Mouse (Mus musculus) stomach, embryonic 14.5 days (tissue): ENCODE measurements at regions not wholly inside any gene's neighbourhood (a gene's known extent, or its start where the extent isn't known, plus 50 kb on each side); places are given as distances from the start of the nearest gene placed in this dataset.

Experiments used
- ATAC-seq: fragments of 200-750 bp; cut with Nextera tagmentation; 2 replicates; pipeline ENCODE4 v1.8.0; 2017; ENCODE audit warnings: low read depth, moderate TSS enrichment; ENCODE audit not compliant: insufficient number of reproducible peaks, insufficient read depth, low FRiP score
- H3K27ac ChIP-seq: fragments of 300-500 bp; sonication (generic); 2 replicates; pipeline ENCODE4 v1.5.1; 2014; ENCODE audit warnings: mild to moderate bottlenecking, low read length, moderate library complexity, mixed read lengths
- H3K27me3 ChIP-seq: fragments of 300-500 bp; sonication (generic); 2 replicates; pipeline ENCODE4 v1.6.1; 2014; ENCODE audit warnings: low read length, control low read depth, mixed read lengths; ENCODE audit not compliant: control insufficient read depth, insufficient read depth
- H3K36me3 ChIP-seq: fragments of 300-500 bp; sonication (generic); 2 replicates; pipeline ENCODE4 v1.6.1; 2014; ENCODE audit warnings: mild to moderate bottlenecking, control low read depth, low read length, moderate library complexity, mixed read lengths; ENCODE audit not compliant: control insufficient read depth, insufficient read depth
- H3K4me1 ChIP-seq: fragments of 300-500 bp; sonication (generic); 2 replicates; pipeline ENCODE4 v1.6.1; 2014; ENCODE audit warnings: low read length, control low read depth, mixed read lengths; ENCODE audit not compliant: control insufficient read depth, insufficient read depth
- H3K4me2 ChIP-seq: fragments of 300-500 bp; sonication (generic); replicated peaks from 2 replicates; pipeline ENCODE4 v1.6.1; 2014; ENCODE audit warnings: low read depth, low read length, control low read depth
- H3K4me3 ChIP-seq: fragments of 300-500 bp; sonication (generic); 2 replicates; pipeline ENCODE4 v1.5.1; 2014; ENCODE audit warnings: low read depth, low read length, control low read depth
- H3K9ac ChIP-seq: fragments of 300-500 bp; sonication (generic); replicated peaks from 2 replicates; pipeline ENCODE4 v1.6.1; 2014; ENCODE audit warnings: low read depth, mild to moderate bottlenecking, control low read depth, low read length, moderate library complexity, mixed read lengths
- H3K9me3 ChIP-seq: fragments of 300-500 bp; sonication (generic); 2 replicates; pipeline ENCODE4 v1.6.1; 2016; ENCODE audit warnings: low read depth, low read length, control low read depth; ENCODE audit not compliant: control insufficient read depth
- WGBS: fragments of 180-500 bp; shearing (Covaris S2); extraction: QIAGEN DNeasy Blood & Tissue Kit; methylation state at CpG from one replicate; pipeline ENCODE4 v1.1.7; 2014; 5-methylcytosine and 5-hydroxymethylcytosine counted together

DNA sequence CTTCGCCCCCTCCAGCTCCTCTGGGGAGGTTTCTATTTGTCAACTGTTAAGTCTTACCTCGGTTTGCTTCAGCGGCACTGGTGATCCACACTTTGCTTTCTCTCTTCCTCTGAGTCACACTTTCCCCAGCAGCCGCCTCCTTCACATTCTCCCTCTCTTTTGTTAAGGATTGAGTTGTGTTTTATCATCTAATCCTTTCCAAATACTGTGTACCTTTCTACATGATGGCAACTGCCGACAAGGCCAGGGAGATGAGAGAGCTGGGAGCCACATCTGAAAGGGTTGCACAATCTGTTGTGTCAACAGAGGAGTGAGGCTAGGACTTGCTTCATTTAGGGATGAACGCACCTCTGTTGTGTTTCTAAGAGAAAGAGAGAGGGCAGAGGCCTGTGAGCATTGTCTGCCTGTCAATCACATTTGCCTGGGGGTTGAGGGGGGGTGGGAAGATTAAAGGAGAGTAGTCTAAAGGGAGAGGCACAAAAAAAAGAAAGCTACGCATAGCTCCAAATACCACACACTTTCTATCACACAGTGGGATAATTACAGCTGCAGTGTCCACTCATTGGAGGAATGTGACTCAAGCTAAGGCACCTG, 369.1 kb upstream of the Adamts16 start:
- no peaks in the 10 kb centered on the region for H3K36me3 ChIP-seq
- H3K9ac ChIP-seq, result no peak overlapping the region
- H3K9me3 ChIP-seq, result no peaks in the 10 kb centered on the region
- no peak overlapping the region for H3K27ac ChIP-seq
- peak; percentile 79; the same call in 1 of the 2 replicates for ATAC-seq
- no peak overlapping the region for H3K4me2 ChIP-seq
- 47% methylated on average over 7 of the region's 7 CpGs for WGBS
- no peaks in the 10 kb centered on the region for H3K4me1 ChIP-seq
- H3K4me3 ChIP-seq, result no peak overlapping the region
- H3K27me3 ChIP-seq, result no peaks in the 10 kb centered on the region

DNA sequence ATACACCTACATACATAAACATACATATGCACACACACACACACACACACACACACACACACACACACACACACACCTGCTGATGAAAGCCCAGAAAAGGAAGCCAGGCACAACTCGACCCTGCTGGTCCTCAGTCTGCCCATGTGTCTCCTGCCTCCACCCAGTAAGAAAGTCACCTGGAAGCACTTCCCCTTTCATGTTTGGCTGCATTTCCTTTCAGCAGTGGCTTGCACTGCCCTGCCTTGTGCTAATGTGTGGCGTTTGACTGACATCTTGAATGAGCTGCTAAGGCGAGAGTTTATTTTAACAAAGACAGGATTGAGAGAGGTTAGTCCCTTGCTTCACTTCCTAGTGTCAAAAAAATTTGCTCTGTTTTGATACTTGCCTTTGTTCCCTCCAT, 364.1 kb upstream of the Adamts16 start:
- 25% methylated on average over 3 of the region's 3 CpGs for WGBS
- ATAC-seq, result no peak

DNA sequence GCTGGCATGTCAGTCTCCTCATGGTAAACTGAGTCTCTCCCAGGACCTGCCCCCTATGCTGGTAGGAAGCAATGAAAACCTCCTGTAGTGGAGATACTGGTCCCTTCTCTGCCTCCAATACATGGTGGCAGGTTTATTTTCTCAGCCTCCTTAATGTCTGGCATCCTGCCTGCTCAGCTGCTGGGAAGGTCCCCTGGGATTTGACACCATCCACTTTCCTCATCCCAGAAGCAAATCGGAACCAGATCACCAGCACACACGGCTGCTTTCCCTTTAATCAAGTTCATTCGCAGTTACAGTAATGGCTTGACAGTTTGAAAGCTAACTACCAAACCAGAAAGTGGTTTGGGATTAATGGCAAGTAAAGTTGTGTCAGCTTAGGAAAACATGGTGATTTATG, 359.0 kb upstream of the Adamts16 start:
- Histone ChIP-seq H3K36me3 (no peaks in the 10 kb centered on the region), H3K27ac (no peak overlapping the region), H3K4me1 (no peaks in the 10 kb centered on the region), H3K4me2 (no peak overlapping the region), H3K9me3 (no peaks in the 10 kb centered on the region), H3K9ac (no peak overlapping the region), H3K4me3 (no peak overlapping the region), H3K27me3 (no peaks in the 10 kb centered on the region)
- ATAC-seq, result no peak
- WGBS, result 39% methylated on average over 3 of the region's 3 CpGs

More for the DNA sequence above, 364.1 kb upstream of the Adamts16 start:
- no peaks in the 10 kb centered on the region for H3K36me3 ChIP-seq
- H3K27me3 ChIP-seq, result no peaks in the 10 kb centered on the region
- no peak overlapping the region for H3K27ac ChIP-seq
- H3K9ac ChIP-seq, result no peak overlapping the region
- no peaks in the 10 kb centered on the region for H3K4me1 ChIP-seq
- H3K4me3 ChIP-seq, result no peak overlapping the region
- H3K4me2 ChIP-seq, result no peak overlapping the region
- H3K9me3 ChIP-seq, result no peaks in the 10 kb centered on the region

DNA sequence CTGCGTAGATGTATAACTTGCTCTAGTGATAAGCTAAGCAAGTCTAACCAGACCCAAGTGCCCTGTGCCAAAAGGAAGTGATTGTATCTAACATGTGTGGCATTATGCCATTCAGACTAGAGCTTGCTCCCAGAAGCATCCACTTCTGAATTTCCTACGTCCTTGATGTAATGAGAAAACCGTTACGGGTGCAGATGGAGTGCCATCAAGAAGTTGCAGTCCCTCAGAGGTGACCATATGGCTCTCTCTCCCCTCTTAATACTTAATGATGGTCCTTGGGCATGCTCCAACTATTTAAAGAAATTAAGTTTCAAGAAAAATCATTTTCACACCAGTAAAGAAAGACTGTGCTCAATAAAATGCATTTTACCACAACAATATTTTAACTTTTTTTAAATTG, 354.1 kb upstream of the Adamts16 start:
- ATAC-seq, result no peak
- WGBS, result 83% methylated on average over 4 of the region's 4 CpGs

DNA sequence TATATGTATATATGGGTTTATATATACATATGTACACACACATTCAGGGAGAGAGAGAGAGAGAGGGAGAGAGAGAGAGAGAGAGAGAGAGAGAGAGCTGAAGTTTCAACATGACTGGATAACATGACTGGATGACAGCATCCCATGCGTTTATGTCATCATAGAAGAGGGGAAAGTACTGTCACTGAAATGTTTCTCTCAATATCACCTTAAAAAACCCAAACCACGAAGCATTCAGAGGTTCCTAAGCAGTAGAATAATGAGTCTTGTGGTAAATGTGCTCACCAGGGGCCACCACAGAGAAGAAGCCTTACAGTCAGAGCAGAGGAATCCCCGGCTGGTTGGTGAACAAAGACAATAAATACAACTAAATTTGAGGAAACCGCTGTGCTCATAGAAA, 342.9 kb upstream of the Adamts16 start:
- Histone ChIP-seq H3K4me3 (no peak overlapping the region), H3K27ac (no peak overlapping the region), H3K4me1 (no peaks in the 10 kb centered on the region), H3K9ac (no peak overlapping the region), H3K9me3 (no peaks in the 10 kb centered on the region), H3K4me2 (no peak overlapping the region), H3K27me3 (no peaks in the 10 kb centered on the region), H3K36me3 (no peaks in the 10 kb centered on the region)
- 74% methylated on average over 4 of the region's 4 CpGs for WGBS
- ATAC-seq, result no peak

More for the DNA sequence above, 354.1 kb upstream of the Adamts16 start:
- Histone ChIP-seq H3K4me2 (no peak overlapping the region), H3K4me3 (no peak overlapping the region), H3K36me3 (no peaks in the 10 kb centered on the region), H3K27ac (no peak overlapping the region), H3K4me1 (no peaks in the 10 kb centered on the region), H3K27me3 (no peaks in the 10 kb centered on the region), H3K9me3 (no peaks in the 10 kb centered on the region), H3K9ac (no peak overlapping the region)

DNA sequence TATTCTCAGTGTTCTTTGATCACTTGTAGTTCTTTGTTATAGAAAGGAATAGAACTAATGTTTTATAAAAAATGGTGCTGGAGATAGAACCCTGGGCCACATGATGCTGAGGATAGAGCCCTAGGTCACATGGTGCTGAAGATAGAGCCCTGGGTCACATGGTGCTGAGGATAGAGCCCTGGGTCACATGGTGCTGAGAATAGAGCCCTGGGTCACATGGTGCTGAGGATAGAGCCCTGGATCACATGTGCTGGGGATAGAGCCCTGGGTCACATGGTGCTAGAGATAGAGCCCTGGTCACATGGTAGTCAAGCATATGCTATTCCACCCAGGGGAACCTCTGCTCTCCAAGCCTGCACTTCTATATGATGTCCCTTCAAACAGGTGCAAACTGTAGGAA, 337.5 kb upstream of the Adamts16 start:
- no peaks in the 10 kb centered on the region for H3K4me1 ChIP-seq
- H3K27me3 ChIP-seq, result no peaks in the 10 kb centered on the region
- H3K4me3 ChIP-seq, result no peak overlapping the region
- ATAC-seq, result no peak
- no peak overlapping the region for H3K27ac ChIP-seq
- H3K36me3 ChIP-seq, result no peaks in the 10 kb centered on the region
- no peak overlapping the region for H3K4me2 ChIP-seq
- H3K9me3 ChIP-seq, result no peaks in the 10 kb centered on the region
- H3K9ac ChIP-seq, result no peak overlapping the region

DNA sequence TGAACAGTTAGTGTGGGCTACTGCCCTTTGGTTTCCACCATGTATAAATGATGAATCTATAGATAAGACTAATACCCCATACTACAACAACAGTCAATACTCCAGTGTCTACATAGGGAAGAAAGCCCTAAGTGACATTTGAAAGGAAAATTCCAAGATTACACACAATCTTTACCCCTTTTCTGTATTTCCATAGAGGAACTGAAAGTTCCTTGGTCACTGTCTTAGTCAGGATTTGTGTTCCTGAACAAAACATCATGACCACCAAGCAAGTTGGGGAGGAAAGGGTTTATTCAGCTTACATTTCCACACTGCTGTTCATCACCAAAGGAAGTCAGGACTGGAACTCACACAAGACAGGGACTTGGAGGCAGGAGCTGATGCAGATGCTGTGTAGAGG, 332.7 kb upstream of the Adamts16 start:
- Histone ChIP-seq H3K27ac (no peak overlapping the region), H3K9me3 (no peaks in the 10 kb centered on the region), H3K4me2 (no peak overlapping the region), H3K9ac (no peak overlapping the region), H3K4me1 (no peaks in the 10 kb centered on the region), H3K4me3 (no peak overlapping the region), H3K27me3 (no peaks in the 10 kb centered on the region), H3K36me3 (no peaks in the 10 kb centered on the region)
- no peak for ATAC-seq

DNA sequence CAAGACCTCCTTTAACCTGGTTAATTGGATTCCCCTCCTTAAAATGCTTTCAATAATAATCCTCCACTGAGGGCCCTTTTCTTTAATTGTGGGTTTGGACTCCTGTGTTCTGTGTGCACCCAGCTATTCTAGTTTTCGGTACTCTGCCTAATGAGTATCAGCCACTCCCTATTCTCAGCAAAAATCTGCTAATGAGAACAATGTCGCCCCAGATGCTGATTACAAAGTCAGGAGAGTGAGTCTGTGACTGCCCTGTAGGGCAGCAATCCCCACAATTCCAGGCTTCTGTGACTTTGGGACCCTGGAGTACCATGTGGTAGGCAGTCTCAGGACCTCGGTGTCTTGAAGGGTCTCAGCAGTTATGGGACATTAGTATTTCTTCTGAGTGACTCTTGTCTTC, 324.6 kb upstream of the Adamts16 start:
- Histone ChIP-seq H3K4me2 (no peak overlapping the region), H3K9ac (no peak overlapping the region), H3K27ac (no peak overlapping the region), H3K4me1 (no peaks in the 10 kb centered on the region), H3K4me3 (no peak overlapping the region), H3K36me3 (no peaks in the 10 kb centered on the region), H3K27me3 (no peaks in the 10 kb centered on the region), H3K9me3 (no peaks in the 10 kb centered on the region)
- no peak for ATAC-seq
- 66% methylated on average over 3 of the region's 3 CpGs for WGBS

DNA sequence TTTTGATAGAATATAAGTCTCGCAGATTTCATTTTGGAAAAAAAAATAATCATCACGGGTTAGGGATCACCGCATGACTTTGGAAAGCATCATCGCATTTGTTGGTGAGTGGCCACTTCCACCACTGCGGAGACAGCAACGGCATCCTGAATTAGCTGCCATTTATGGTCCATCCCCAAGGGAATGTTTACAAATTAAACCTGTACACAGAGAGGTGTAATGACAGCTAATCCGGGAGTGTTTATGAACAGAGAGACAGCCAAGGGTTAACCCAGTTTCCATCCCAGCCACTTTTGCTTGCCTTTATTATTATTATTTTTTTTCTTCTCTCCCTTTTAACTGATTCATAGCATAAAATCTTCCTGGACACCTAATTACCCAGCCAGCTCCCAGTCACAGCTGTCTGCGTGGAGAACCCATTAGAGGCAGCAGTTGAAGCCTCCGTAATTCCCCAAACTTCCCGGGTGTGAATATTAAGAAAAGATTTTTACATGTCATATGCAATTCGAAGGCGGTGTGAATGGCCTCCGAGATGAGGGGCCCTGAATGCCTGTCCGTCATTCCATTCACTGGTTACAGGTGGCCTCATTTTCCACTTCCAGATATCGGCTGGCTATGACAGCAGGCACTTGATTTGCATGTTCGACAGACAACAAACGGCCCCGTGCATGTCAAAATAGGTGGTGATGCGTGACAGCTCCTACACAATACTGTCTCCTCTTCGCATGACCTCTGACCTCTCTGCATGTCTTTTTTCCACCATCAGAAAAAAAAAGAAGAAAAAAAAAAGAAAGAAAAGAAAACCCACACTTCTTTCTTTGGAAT, 323.7 kb upstream of the Adamts16 start:
- Histone ChIP-seq H3K4me2 (no peak overlapping the region), H3K4me1 (no peaks in the 10 kb centered on the region), H3K4me3 (no peak overlapping the region), H3K36me3 (no peaks in the 10 kb centered on the region), H3K27me3 (no peaks in the 10 kb centered on the region), H3K27ac (no peak overlapping the region), H3K9me3 (no peaks in the 10 kb centered on the region), H3K9ac (no peak overlapping the region)
- 75% methylated on average over 20 of the region's 20 CpGs for WGBS
- ATAC-seq, result no peak
